ENCODE assay signal across 8 mouse cellular contexts in genomic region chr17:71003112-71003511, GRCm38 (mm10). TPM values are rescaled to one million over a fixed set of nuclear protein-coding genes. Genes with fewer than 3 reads are reported as not detected.
DNase-seq lines count a peak whose midpoint lies in the region; ATAC-seq and TF ChIP-seq lines count a peak whose summit lies in the region.

No protein-coding gene starts in this region.

- no peaks in the 10 kb centered on the region for H3K27me3 ChIP-seq in embryonic facial prominence, embryonic 15.5 days
- H3K27me3 ChIP-seq in intestine, embryonic 16.5 days (replicated peaks; ENCODE audit: control insufficient read depth, insufficient read depth, low read length) = no peaks in the 10 kb centered on the region
- H3K27me3 ChIP-seq in neural tube, embryonic 13.5 days = no peaks in the 10 kb centered on the region

- peak overlapping the region; percentile 71 for H3K4me3 ChIP-seq in layer of hippocampus, adult 2 months
- H3K4me3 ChIP-seq in embryonic facial prominence, embryonic 15.5 days (replicated peaks) = peak overlapping the region; percentile 95
- H3K4me3 ChIP-seq in intestine, embryonic 16.5 days (ENCODE audit: low read length) = peak overlapping the region; percentile 86
- H3K4me3 ChIP-seq in neural tube, embryonic 13.5 days = no peak overlapping the region

- peak overlapping the region; percentile 60 for H3K4me2 ChIP-seq in embryonic facial prominence, embryonic 15.5 days (replicated peaks)
- H3K4me2 ChIP-seq in intestine, embryonic 16.5 days (ENCODE audit: low read depth, low read length) = peak overlapping the region; percentile 53
- H3K4me2 ChIP-seq in neural tube, embryonic 13.5 days = peak overlapping the region; percentile 79

- no peaks in the 10 kb centered on the region for H3K36me3 ChIP-seq in embryonic facial prominence, embryonic 15.5 days
- no peaks in the 10 kb centered on the region for H3K36me3 ChIP-seq in intestine, embryonic 16.5 days (ENCODE audit: control insufficient read depth, insufficient read depth, low read length)
- no peaks in the 10 kb centered on the region for H3K36me3 ChIP-seq in neural tube, embryonic 13.5 days

- H3K9ac ChIP-seq in embryonic facial prominence, embryonic 15.5 days = no peak overlapping the region
- peak overlapping the region; percentile 61 for H3K9ac ChIP-seq in intestine, embryonic 16.5 days (ENCODE audit: low read depth, low read length)
- H3K9ac ChIP-seq in neural tube, embryonic 13.5 days = peak overlapping the region; percentile 80; the same call in 1 of the 2 replicates

- H3K4me1 ChIP-seq in embryonic facial prominence, embryonic 15.5 days = peaks cover 30% of the 10 kb centered on the region
- H3K4me1 ChIP-seq in intestine, embryonic 16.5 days (ENCODE audit: control insufficient read depth, insufficient read depth, low read length) = peaks cover 33% of the 10 kb centered on the region
- peaks cover 28% of the 10 kb centered on the region for H3K4me1 ChIP-seq in neural tube, embryonic 13.5 days (replicated peaks)

- no peak for DNase-seq in layer of hippocampus, adult 2 months (ENCODE audit: low spot score in 2 of 2)
- no peak for DNase-seq in layer of hippocampus, adult 9-10 months (ENCODE audit: low spot score)
- DNase-seq in thymus, postnatal 10 days (ENCODE audit: low spot score in 2 of 2) = no peak
- no peak for DNase-seq in urinary bladder, postnatal 25 days (ENCODE audit: low spot score)
- DNase-seq in cerebellum, postnatal 4 days (ENCODE audit: low spot score in 2 of 2) = no peak

- no peak for TF ChIP-seq CTCF in layer of hippocampus, adult 2 months (conservative IDR thresholded peaks at IDR 0.05)

- ATAC-seq in embryonic facial prominence, embryonic 15.5 days (ENCODE audit: insufficient number of reproducible peaks, low FRiP score, low TSS enrichment, low read depth) = no peak
- no peak for ATAC-seq in intestine, embryonic 16.5 days
- no peak for ATAC-seq in neural tube, embryonic 13.5 days (ENCODE audit: low read depth)

- H3K27ac ChIP-seq in layer of hippocampus, adult 2 months = peak overlapping the region; percentile 100
- peak overlapping the region; percentile 100 for H3K27ac ChIP-seq in embryonic facial prominence, embryonic 15.5 days (replicated peaks)
- H3K27ac ChIP-seq in intestine, embryonic 16.5 days (ENCODE audit: low read length) = peak overlapping the region; percentile 89
- H3K27ac ChIP-seq in neural tube, embryonic 13.5 days (replicated peaks) = peak overlapping the region; percentile 98

- 50% methylated on average over 4 of the region's 4 CpGs for WGBS in embryonic facial prominence, embryonic 15.5 days
- 41% methylated on average over 4 of the region's 4 CpGs for WGBS in intestine, embryonic 16.5 days
- WGBS in neural tube, embryonic 13.5 days = 64% methylated on average over 4 of the region's 4 CpGs

- H3K9me3 ChIP-seq in embryonic facial prominence, embryonic 15.5 days (replicated peaks) = no peaks in the 10 kb centered on the region
- no peaks in the 10 kb centered on the region for H3K9me3 ChIP-seq in intestine, embryonic 16.5 days (ENCODE audit: control insufficient read depth, low read length)
- H3K9me3 ChIP-seq in neural tube, embryonic 13.5 days = no peaks in the 10 kb centered on the region

RNA-seq across cellular contexts. Expression of gene Myl12a, which starts 0.4 kb away (rescaled TPM):
- total RNA-seq in layer of hippocampus, adult 2 months (2021) = 10 to 100 TPM; 38.9 to 41.1 TPM
- 665 and 690 TPM in 2 replicates for polyA plus RNA-seq in embryonic facial prominence, embryonic 15.5 days (2015; fragmentation: Nextera tagmentation; extraction: Ambion mirVana)
- 485 and 503 TPM in 2 replicates for polyA plus RNA-seq in intestine, embryonic 16.5 days (2015; fragmentation: Nextera tagmentation; extraction: Ambion mirVana)
- 171 and 203 TPM in 2 replicates for polyA plus RNA-seq in neural tube, embryonic 13.5 days (2015; fragmentation: Nextera tagmentation; extraction: Ambion mirVana)

RNA-seq across cellular contexts. Expression of gene Myom1, which starts 0.7 kb away (rescaled TPM):
- total RNA-seq in layer of hippocampus, adult 2 months (2021) = 1 to 10 TPM; 2.2 to 2.8 TPM
- polyA plus RNA-seq in embryonic facial prominence, embryonic 15.5 days (2015; fragmentation: Nextera tagmentation; extraction: Ambion mirVana) = 22.9 and 32.8 TPM in 2 replicates
- polyA plus RNA-seq in intestine, embryonic 16.5 days (2015; fragmentation: Nextera tagmentation; extraction: Ambion mirVana) = 10.6 and 10.8 TPM in 2 replicates
- 1.7 and 2.8 TPM in 2 replicates for polyA plus RNA-seq in neural tube, embryonic 13.5 days (2015; fragmentation: Nextera tagmentation; extraction: Ambion mirVana)
